Mouse (Mus musculus) kidney, adult 8-10 months (tissue): ENCODE measurements at regions not wholly inside any gene's neighbourhood (a gene's known extent, or its start where the extent isn't known, plus 50 kb on each side); places are given as distances from the start of the nearest gene placed in this dataset.

Experiments used
- DNase-seq, 2 experiments: peaks; one replicate each; pipeline ENCODE4 v3.0.0; 2022

GRCm38 (mm10) chr1:150043061-150043460, 56.8 kb upstream of the Ptgs2 start:
- no peak for DNase-seq

DNA sequence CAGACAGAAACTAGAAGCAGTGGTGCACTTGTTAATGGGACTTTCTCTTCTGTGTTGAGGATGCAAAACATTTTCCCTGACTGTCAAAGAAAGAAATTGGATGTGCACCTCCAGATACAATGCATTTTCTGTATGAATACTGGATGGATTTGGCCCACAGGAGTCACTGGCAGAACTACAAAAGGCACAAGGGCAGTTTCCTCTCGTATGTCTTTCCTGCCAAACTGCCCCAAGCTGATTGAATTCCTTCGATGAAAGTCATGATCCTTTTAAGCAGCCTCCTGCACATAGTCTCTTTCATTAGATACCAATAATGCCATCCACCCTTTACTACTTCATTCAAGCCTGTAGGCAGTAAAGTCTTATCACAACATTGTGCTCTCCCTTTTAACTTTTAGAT, 58.2 kb upstream of the Ptgs2 start:
- no peak for DNase-seq

GRCm38 (mm10) chr1:150033729-150034128, 66.1 kb upstream of the Ptgs2 start:
- DNase-seq: no peak

DNA sequence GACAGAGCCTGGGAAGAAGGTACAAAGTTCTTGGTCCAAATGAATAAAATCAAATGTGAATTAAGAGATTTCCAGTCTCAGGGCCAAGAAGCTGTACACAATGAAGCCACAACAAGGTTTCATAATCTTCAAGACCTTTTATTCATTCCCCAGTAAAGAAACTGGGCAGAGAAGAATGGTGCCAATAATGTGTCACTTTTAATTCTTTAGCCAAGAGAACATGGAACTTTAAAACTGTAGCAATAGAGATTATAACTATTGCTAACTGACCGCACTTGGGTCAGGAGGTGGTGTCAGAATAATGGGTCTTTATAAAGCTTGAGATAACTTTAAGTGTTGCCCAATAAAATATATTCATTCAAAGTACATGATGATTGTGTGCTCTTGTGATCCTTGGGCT, 68.1 kb upstream of the Ptgs2 start:
- DNase-seq: no peak

DNA sequence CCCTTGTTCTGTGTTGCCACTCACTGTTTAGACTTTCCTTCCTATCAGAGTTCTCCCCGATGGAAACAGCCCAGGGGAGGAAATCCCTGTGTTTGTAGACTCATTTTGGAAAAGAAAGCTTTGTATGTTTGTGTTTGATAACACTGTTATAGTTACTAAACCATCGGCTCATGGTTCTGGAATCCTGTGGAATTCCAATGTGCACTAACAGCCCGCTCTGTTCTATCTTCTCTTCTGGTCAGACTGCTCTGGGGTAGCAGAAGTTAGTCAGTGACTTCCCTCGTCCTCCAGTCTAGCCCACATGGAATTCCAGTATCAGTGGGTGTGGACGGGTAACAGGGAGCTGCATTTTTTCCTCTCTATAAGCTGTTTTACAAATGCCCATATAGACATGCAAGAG, 66.2 kb upstream of the Pla2g4a start:
- DNase-seq: no peak

DNA sequence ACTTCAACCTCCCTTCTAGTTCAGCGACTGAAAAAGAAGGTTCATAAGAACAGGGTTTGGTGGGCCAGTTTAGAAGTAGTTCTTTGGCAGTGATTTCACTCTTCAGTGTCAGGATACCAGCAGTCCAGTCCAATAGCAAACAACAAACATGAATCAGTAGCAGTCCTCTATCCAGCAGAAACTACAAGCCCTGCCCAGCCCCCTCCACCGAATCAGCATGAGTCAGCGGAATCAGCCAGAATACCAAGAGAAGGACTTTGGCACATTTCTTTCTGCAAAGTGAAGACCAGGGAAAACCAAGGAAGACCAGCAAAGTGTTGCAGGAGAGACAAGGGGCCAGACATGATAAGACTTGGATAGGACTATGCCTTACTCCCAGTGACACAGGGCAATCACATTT, 65.1 kb upstream of the Pla2g4a start:
- peak in 1 of 2 experiments; percentile 17 for DNase-seq

GRCm38 (mm10) chr1:150015201-150015600, 54.1 kb upstream of the Pla2g4a start:
- no peak for DNase-seq

- DNase-seq: no peak
Observed at GRCm38 (mm10) chr1:150012447-150012846, 51.4 kb upstream of the Pla2g4a start.
